8 mouse cellular contexts compared by ENCODE assay signal in the genomic region with DNA sequence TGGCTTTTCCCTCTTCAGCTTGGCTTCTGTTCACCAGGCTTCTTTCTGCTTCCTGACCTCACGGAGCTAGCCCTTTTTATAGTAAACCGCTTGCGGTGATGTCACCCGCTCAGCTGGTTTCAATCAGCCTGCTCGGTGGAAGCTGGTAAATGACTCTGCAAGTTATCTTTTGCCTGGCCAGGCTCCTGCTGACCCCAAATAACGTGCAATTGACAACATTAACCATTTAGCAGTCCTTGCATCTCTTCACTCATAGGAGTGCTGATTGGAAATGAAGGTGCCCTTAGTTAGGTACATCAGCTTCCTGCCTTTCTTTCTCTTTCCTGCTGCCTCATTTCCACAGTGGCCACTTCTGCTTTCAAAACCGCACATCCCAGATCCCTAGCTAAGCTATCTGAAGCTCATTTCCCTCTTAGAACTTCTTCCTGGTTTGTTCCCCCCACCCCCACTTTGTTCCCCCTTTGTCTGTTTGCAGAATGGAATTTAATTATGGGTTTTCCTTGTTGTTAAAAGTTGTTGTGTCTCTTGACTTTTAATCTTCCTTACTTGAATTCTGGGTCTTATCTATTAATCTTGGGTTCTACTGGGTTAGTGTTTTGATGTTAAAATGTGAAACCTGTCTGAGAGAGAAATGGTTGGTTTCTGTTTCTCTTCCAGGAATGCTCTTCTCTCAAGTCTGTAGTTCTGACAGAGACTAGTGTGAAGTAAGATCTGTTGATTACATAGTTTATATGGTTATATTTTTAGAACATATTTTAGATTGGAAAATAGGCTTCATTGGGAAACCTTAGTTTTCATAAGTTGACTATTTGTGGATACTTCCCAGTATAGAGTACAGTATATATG. TPM values are rescaled to one million over a fixed set of nuclear protein-coding genes. Genes with fewer than 3 reads are reported as not detected.
A peak's percentile ranks its signal among the peaks of the same experiment; 100 is the strongest.
DNase-seq lines count a peak whose midpoint lies in the region; ATAC-seq lines count a peak whose summit lies in the region.

No protein-coding gene starts in this region.

- peaks cover 7% of the 10 kb centered on the region; the same call in 1 of the 2 replicates for H3K9me3 ChIP-seq in limb, embryonic 12.5 days
- H3K9me3 ChIP-seq in midbrain, embryonic 16.5 days (replicated peaks; ENCODE audit: control insufficient read depth, low read length, poor library complexity, severe bottlenecking): no peaks in the 10 kb centered on the region

- intact Hi-C loops in heart, postnatal 10 days (cut with DNase I): loop anchor here (5.0 kb wide), 1 partner anchor 77 kb away; no protein-coding TSS in a partner anchor

- H3K27me3 ChIP-seq in limb, embryonic 12.5 days: no peaks in the 10 kb centered on the region
- H3K27me3 ChIP-seq in midbrain, embryonic 16.5 days (ENCODE audit: control insufficient read depth, insufficient read depth, low read depth, low read length): no peaks in the 10 kb centered on the region

- ATAC-seq in frontal cortex, adult (ENCODE audit: low TSS enrichment): peak; percentile 69
- no peak for ATAC-seq in limb, embryonic 12.5 days (ENCODE audit: insufficient number of reproducible peaks, insufficient read depth, low FRiP score, low TSS enrichment, low read depth)
- no peak for ATAC-seq in midbrain, embryonic 16.5 days

- peaks cover 44% of the 10 kb centered on the region for H3K4me1 ChIP-seq in limb, embryonic 12.5 days (replicated peaks)
- peaks cover 8% of the 10 kb centered on the region; the same call in 1 of the 2 replicates for H3K4me1 ChIP-seq in midbrain, embryonic 16.5 days (ENCODE audit: control insufficient read depth, insufficient read depth, low read length)

- no peak for DNase-seq in frontal cortex, postnatal 10 days (ENCODE audit: low spot score in 2 of 2)
- DNase-seq in adrenal gland, adult 18-20 months (ENCODE audit: low spot score in 2 of 2): peak; percentile 15 to 32
- DNase-seq in embryo, embryonic 9.5 days (ENCODE audit: extremely low spot score): peak; percentile 49
- peak; percentile 92 to 94 for DNase-seq in heart, postnatal 10 days
- peak; percentile 63 for DNase-seq in mesoderm, embryonic 11.5 days (ENCODE audit: low read depth, low spot score)

- 23% methylated on average over 7 of the region's 7 CpGs for WGBS in limb, embryonic 12.5 days
- 57% methylated on average over 7 of the region's 7 CpGs for WGBS in midbrain, embryonic 16.5 days

- H3K4me2 ChIP-seq in limb, embryonic 12.5 days: peak overlapping the region; percentile 13
- H3K4me2 ChIP-seq in midbrain, embryonic 16.5 days (ENCODE audit: low read length): no peak overlapping the region

- no peaks in the 10 kb centered on the region for H3K36me3 ChIP-seq in limb, embryonic 12.5 days
- no peaks in the 10 kb centered on the region for H3K36me3 ChIP-seq in midbrain, embryonic 16.5 days (ENCODE audit: control insufficient read depth, insufficient read depth, low read length)

- H3K9ac ChIP-seq in limb, embryonic 12.5 days (replicated peaks): no peak overlapping the region
- H3K9ac ChIP-seq in midbrain, embryonic 16.5 days (ENCODE audit: low read depth, low read length): no peak overlapping the region

- H3K4me3 ChIP-seq in limb, embryonic 12.5 days (replicated peaks): no peak overlapping the region
- no peak overlapping the region for H3K4me3 ChIP-seq in midbrain, embryonic 16.5 days (ENCODE audit: low read depth, low read length)

- H3K27ac ChIP-seq in limb, embryonic 12.5 days: 0 out of 2 replicates have a peak overlapping the region, but pooled peaks have one; percentile 42
- no peak overlapping the region for H3K27ac ChIP-seq in midbrain, embryonic 16.5 days (ENCODE audit: low read length)

RNA-seq across cellular contexts. Expression of gene Ppp3ca, which starts 55.6 kb away (rescaled TPM):
- total RNA-seq in adrenal gland, adult 18-20 months (2021): 10 to 100 TPM; 30.4 to 49.0 TPM
- 10 to 100 TPM; 60.0 to 61.2 TPM for total RNA-seq in heart, postnatal 10 days (2021)
- 110 and 119 TPM in 2 replicates for polyA plus RNA-seq in limb, embryonic 12.5 days (2016; fragmentation: Nextera tagmentation; extraction: Ambion mirVana)
- polyA plus RNA-seq in midbrain, embryonic 16.5 days (2015; fragmentation: Nextera tagmentation; extraction: Ambion mirVana): 134 and 146 TPM in 2 replicates

Comparison
In these comparisons a context has a peak if more than half of its experiments do, and no peak if none do; other contexts are left out.
1. DNase-seq: peak in adrenal gland, adult 18-20 months (2 of 2), embryo, embryonic 9.5 days (single experiment), heart, postnatal 10 days (2 of 2) and mesoderm, embryonic 11.5 days (single experiment); none in frontal cortex, postnatal 10 days (0 of 2).